Mouse (Mus musculus) c-Kit-positive CD71-positive TER-119-positive erythroid progenitor cells, embryonic 14.5 days (primary cell): ENCODE measurements around the gene Phldb2.

Experiments
- DNase-seq: peaks from one replicate; pipeline ENCODE4 v3.0.0-alpha.2; 2013; ENCODE audit warnings: low spot score

Phldb2 gene

DNA sequence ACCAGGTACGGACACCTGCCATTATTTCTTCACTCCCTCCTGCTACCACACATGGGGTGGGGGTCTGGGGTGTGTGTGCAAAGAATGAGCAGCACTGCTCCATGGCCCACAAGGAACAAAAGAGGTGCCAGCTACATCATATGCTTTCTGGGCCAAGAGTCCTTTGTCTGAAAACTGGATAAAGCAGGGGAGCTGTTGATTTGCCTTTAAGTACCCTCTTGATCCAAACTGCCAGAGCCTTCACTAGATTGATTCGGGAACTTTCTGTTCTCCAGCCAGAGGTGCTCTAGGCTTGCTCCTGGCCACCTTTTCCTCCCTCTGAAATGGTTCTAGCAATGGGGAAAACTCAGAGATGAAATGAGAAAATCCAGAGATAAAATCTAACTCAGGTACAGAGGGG is 164.1 kb downstream of the Phldb2 start:
- DNase-seq = no peak

DNA sequence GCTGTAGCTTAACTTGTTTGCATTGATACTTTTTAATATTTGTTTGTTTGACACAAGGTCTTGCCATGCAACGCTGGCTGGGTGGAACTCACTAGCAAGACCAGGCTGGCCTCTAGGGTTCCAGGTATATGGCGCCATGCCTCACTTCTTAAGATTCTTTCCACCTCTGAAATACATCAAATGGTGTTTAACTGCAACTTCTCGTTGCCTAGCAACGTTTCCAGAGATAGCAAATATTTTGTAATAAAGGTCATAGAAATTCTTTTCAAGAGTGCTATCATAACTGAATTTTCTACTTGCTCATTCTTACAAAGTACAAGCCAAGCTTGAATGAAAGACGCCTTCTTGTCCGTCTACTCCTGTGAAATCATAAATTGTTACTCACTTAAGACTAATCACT is 165.7 kb downstream of the Phldb2 start:
- DNase-seq = no peak

DNA sequence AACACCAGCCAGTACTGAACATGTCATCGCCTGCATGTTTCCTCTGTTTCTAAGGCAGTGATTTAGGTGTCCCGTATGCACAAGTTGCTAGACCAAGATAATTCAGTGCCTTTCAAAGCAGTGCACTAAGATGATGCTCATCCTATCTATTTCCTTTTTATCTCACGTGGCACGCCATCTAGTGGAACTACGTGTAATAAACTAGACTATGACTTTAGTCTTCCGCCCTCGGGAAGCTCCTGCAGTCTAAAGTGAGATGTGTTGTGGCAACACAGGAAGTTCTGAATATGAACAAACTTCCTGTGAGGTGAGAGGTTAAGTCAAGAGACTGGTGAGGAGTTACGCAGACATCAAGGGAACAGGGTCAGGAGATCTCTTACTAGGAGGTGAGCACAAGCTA is 166.8 kb downstream of the Phldb2 start:
- DNase-seq = peak; percentile 0

DNA sequence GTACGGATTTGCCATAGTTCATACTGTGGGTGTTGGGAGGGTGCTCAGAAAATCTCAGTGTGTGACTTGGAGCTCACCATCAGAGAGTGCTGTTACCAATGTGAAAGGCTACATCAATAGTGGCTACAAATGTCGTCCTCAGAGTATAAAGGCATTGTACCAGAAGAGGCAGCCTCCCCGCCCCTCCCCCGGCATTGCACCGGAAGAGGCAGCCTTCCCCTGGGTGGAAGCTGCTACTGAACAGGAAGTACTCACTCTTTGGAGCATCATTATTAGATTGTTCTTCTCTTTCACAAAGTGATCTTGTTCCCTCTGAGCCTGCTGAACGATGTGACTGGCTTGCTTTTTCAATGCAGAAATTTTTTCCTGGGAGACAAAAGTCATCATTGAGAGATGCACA is 173.4 kb downstream of the Phldb2 start:
- no peak for DNase-seq

DNA sequence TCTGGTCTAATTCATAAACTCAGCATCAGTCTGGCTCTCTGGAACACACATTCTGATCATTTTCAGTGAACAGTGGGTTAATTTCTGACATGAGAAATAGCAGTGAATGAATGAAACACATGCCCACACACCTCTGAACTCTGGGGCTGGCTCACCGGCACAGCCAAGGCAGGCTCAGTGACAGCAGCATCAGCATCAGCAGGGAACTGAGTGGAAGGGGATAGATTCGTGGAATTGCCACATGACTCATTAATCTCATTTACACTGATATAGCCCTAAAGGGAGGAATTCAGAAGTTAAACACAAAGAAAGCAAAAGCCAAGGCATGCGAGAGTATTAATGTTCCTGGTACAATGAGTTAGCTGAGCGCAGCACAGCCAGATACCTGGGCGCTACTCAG is 178.6 kb downstream of the Phldb2 start:
- no peak for DNase-seq

DNA sequence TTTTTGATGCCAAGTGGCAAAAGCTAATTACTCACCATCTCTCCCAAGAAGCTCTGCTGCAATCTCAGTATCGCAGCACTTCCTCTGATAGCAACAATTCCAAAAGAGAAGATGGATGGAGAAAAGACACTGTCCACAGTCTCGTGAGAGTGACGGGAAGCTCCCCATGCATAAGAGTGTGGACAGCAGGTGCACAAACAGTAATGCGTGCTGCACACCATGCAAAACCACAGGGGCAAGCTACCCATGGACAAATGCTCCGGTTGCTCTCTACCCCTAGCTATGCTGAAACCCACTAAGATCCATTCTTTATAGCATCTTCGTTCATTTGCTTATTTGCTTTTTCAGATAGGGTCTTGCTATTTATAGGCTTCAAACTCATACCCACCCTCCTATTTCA is 182.5 kb downstream of the Phldb2 start:
- no peak for DNase-seq

DNA sequence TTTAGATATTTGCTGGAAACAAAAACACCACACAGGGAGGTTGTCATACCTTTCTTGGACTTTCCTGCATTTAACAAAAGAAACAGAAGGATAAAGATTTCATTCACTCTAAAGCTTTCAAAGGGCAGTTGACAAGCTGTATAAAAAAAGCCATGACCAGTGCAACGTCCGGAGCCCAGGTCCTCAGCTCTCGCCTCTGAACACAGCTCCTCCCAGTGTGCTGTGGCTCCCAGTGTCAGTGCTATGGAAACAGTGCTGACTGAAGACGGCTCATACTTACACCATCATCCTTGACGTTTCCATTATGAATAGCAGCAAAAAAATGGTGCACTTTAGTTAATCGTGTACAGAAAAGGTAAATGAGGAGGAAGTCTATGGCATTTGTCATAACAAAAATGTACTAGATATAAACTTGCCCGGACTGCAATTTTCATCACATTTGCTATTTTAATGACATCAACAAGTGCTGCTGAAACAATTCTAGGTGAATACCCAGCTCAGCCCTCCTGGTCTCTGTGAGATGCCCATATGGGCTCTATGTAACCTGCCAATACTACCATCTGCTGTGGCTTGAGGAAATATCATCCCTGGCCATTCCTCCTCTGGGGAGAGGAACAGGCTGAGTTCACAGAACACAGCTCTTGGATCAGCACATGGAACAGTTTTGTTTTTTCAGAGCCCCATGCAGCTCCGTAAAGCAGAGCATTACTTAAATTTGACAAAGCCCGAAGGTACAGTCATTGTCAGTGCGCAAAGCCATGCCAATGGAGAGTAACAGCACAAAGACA is 185.4 kb downstream of the Phldb2 start:
- no peak for DNase-seq

DNA sequence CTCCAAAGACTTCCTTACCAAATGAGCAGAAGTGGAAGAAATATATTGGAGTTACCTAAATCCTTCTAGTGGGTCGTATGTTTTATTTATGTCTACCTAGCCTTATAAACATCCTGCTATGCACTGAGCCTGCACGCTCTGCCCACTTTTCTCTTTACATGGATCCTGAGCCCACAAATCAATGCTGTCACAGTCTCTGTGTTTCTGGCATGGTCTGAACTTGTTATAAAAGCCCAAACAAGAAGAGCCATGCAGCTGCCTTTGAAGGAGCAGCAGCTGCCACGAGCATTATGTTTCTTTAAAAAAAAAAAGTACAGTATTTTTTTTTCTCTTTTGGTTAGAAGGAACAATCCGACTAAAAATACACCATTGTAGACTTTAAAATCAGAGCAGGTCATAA is 186.0 kb downstream of the Phldb2 start:
- DNase-seq = no peak

DNA sequence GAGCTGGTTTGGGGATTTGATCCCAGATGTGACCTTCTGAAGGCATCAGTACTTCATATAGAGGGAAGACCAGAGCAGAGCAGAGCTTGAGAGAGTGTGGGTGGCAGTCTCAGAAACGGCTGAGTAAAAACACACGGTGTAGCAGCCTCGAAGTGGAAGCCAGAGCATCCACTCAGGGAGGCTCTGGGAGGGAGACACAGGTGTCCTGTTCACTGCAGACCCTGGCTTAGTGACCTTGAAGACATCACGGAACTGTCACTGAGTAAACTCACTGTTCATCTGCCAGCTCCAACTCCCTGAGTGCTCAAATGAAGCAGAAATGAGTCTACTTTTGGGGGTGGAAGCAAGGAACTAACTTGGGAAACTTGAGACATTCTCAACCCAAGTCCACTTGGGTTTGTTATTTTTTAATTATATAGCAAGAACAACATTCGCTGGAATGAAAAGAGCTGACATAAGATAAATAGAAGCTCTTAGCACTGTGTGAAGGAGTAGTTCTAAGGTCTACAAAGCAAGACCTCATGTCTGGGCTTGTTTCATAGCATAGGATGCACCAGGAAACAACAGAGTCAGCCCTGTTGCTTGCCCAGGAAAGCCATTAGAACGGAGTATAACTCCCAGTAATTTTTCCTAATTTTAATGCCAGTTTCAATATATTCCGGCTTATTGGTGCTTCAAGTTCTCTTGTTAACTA is 187.4 kb downstream of the Phldb2 start:
- DNase-seq = no peak

DNA sequence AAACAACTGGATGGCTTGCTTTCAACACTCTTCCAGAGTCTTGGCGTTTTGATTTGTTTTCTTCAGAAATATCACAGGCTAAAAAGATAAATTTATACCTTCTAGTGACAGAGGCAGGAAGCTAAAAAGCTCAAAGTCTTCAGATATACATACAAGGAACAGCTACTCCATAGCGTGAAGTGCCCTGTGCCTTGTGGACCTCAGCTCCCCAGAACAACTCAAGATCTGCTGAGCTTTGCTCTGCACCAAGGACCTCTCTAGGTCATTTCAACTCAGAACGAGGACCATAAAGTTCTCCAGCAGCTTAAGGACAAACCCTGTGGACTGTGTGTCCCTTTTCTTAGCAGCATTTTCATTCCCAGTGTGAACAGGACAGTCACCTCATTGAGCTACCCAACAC is 188.3 kb downstream of the Phldb2 start:
- no peak for DNase-seq

DNA sequence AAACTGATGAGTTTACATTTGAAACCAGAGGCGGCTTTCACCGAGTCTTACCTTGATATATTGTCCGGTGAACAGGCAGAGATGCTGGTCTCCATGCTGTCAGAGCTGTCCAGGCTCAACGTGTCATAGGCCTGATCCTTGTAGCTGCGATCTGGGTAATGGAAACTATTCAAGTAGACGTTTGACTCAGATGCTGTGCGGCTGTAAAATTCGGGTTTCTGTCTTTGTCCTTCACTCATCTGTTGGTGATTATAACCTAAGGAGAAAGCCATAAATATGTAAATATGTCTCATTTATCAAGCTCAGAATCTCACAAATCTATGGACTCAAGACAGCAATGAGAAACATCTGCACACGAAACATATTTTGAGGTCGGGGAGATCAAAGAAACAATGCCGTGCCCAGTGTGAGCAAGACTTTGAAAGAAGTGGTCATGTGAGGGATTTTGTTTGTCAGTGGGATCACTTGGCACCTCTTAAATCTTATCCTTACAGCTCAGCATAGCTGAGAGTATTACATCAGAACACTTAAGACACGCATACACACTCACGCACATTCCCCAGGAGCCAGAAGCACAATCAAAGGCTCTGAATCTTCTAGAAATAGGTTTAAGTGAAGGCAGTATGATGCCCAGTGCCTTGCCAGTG is 190.4 kb downstream of the Phldb2 start:
- DNase-seq = no peak

DNA sequence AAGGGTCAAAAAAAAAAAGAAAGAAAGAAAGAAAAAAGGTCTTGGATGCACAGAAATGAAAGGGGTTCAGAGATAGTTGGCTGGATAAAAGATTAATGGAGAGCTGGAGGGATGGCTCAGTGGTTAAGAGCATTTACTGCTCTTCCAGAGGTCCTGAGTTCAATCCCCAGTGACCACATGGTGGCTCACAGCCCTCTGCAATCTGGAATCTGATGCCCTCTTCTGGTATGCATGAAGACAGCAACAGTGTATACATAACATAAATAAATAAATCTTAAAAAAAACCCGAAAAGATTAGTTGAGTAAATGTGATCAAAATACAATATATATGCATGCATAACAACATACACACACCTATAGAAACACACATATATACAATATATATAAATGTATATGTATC is 192.0 kb downstream of the Phldb2 start:
- no peak for DNase-seq

DNA sequence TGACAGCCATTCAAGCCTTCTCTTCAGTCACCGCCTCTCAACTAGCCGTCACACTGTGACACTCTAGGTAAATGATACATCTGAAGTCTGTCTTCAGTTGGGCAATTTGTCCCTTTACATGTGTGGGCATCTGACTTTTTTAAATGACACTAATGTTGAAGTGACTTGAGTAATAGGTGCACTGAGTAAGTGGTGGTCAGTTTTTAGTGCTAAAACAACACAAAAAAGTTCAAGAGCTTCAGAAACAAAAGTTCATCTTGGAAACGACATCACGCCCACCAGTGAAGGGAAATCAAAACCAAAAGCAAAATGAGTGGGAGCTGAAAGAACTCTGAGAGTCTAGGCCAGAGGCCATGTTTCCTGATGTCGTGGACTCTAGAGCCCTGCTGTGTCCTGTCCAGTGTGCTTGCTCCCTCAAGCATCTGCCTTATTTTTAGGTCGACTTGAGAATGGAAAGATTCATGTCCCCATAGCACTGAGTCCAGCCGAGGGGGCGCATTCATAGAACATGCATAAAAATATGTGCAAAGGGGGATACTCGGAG is 194.6 kb downstream of the Phldb2 start:
- DNase-seq = no peak

DNA sequence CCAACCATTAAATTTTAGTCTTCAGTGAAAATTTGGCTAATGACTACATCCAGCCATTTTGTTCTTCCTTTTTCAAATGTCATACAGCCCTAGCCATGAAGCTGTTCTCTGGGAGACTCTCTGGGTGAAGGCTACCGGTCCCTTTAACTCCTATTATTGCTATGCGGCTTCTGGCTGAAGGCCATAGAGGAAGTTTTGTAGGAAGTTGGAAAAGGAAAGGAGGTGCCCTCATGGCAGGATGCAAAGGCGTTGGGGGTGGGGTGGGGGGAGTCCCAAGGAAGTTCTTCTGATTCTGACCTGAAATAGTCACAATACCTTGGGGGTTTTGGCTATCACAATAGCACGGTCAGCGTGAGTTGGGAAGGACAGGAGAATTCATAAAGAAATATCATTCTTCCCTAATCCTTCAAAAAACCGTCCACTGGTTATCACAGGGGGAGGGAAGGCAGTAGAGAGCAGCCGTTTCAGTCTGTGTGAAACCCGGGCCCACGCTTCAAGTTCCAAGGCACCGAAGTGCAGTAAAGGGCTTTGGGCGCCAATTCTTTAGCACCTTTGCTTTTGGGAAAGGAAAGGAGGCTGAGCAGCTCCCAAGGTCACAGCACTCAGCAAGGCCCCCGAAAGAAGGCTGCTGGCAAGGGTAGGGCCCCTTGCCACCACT is 195.8 kb downstream of the Phldb2 start:
- no peak for DNase-seq

DNA sequence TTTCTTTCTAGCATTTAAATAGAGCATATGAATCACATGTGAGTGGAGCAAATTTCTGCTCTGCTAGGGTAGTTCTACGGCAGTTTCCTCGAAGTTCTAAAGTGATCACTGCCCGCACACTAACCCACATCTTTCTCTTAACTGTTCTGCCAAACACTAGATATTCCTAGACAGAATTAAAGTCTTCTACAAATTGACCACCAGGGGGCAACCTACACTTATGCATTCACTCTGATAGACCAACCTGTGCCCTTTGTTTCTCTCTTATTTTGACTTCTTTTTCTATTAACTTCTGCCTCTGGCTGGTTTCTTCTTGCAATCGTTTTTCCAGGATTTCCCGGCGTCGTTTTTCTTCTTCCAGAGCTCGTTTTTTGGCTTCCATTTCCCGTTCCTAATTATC is 196.5 kb downstream of the Phldb2 start:
- DNase-seq = peak; percentile 40

DNA sequence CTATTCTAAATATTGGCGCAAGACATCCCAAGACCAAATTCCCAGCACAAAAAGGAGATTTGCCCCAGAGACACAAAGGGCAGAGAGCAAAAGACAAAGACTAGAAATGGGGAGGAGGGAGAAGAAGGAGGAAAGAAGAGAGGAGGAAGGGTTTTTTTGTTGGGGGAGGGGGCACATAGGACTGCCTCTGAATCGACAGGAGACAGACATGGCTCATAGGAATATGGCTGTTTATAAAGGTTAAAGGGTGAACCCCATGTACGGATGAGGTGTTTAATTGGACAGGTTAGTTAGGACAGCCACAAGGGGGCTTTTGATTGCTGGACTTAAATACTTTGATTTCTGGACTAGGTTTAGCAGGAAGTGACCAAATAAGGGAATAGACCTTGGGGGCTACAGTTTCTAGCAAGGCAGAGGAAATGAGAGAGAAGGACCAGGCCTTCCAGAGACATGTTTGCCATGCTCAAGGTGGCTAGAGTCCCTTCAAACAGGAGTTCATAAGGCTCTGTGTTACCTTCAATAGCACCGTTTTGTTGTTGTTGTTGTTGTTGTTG is 209.7 kb downstream of the Phldb2 start:
- no peak for DNase-seq

DNA sequence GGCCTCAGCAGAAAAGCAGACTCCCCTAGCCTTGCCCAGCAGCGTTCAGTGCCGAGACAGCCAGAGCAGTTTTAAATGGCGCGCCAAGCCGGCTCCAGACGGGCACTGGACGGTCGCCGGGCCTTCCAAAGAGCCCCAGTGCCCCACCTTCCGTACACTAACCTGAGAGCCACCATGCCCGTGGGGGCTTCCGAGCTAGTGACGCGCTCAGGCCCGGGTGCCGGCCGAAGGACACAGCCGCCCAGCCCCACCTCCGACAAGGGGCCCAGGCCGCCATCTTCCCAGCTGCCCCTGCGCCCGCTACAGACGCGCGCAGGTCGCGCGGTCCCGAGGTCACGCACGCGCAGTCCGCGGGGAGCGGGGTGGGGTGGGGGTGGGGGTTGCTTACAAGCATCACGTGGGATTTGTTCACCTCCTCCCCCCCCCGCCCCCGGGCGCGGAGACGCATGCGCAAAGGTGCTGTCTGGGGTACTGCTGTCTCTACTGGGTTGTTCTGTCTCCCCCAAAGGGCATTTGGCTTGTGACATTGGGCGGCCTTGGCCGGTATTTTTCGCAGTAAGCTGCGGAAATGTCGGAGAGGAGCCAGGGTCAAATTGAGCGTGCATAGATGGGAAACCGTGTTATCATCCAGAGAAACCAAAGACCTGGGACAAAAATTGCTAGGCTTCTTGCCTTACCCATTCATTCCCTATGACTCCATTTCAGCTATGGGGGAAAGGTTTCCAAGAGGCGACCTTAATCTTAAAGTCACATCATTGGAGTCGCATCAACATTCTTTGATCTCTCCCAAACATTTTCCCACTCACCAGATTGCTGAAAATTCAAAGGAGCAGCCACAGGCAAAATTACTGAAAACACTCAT is 210.6 kb downstream of the Phldb2 start, which contains the start of gene Abhd10:
Abhd10 (minus strand) TSS at position 341 of the 862 bp plus-strand sequence.
- DNase-seq = peak; percentile 83

DNA sequence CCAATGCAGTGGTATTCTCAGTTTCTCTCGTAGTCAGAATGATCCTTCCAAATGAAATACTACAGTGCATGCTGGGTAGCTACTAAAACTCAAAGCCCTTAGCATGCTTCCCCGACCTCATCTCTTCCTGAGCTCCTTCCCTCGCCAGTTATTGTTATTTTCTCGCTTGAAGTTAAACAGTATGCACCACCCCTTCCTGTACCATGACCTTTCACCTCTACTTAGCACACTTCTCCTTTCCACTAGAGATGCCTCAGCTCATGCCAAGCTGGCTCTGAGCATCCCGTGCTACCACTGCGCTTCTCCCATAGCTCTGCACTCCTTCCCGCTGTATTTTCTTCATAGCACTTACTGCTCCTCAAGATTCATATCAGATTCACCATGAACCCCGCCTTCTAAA is 215.5 kb downstream of the Phldb2 start:
- DNase-seq = no peak

DNA sequence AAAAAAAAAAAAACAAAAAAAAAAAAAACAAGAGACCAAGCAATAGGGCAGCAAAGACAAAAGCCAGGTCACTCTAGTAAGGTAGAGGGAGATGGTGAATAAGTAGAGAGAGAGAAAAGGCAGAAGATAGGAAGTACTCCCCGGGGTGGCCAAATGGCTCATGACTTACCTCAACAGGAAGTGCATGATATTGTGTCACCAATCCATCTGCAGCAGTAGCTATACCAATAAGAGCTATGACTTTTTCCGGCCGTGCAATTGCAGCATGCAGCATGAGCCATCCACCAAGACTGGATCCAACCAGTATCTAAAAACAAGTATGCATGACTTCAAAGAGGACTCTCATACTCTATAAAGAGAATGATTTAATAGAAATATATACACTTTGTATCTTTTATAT is 216.7 kb downstream of the Phldb2 start:
- DNase-seq = no peak

DNA sequence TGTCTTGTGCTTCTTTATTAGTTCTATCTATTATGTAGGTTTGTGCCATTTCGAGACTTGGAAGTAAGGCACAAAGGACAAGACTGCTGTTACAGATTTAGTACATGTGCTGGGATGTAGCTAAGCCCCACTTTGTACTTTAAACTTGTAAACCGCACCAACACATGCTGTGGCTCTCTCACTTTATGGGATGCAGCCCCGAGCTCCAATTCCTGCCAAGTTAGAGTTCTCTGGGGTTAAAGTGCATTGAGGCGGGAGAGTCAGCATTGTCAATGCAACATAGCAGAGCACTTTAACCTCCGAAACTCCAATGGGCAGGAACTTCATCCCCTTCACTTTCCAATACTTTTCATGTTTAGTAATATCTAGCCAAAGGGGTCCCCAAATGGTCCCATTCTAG is 224.2 kb downstream of the Phldb2 start:
- DNase-seq = no peak

DNA sequence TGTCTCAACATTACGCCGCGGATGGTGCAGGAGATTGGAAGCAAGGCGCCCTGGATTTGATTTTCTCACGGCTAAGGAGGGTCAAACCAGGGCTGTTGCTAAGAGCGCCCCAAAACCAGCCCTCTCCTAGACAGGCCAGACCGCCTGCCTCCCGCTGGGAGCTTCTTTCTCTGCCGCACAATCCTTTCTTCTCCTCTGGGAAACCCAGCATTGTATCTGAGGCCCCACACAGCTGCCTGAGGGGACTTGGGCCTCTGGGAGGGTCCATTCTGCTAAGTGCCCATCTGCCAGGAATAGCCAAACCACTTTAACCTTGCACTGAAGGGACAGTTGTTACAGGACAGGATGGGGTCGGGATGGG is 228.7 kb downstream of the Phldb2 start:
- DNase-seq = no peak
